Mouse (Mus musculus) left cerebral cortex, adult 8-10 months (tissue): ENCODE results near the gene Pomp. TPM values are rescaled to one million over a fixed set of nuclear protein-coding genes. Genes with fewer than 3 reads are reported as not detected.

Source experiments
- DNase-seq, 2 experiments: peaks; one replicate each; pipeline ENCODE4 v3.0.0; 2022; ENCODE audit warnings: low spot score in 2 of 2
- total RNA-seq, 4 experiments: library from RNA; stranded (reverse); gene quantifications; 2 replicates each; pipeline ENCODE4 v1.2.4; 2022

The Pomp gene
- total RNA-seq, 4 experiments from 2014 or later, result 141 to 181 (median 153) TPM

- DNase-seq, result no peak
Measured at GRCm38 (mm10) chr5:147898968-147899549, 38.8 kb downstream of the Pomp start.

- no peak for DNase-seq
Measured at GRCm38 (mm10) chr5:147902008-147902757, 41.9 kb downstream of the Pomp start.

- DNase-seq, result no peak
Measured at GRCm38 (mm10) chr5:147903166-147903565, 42.9 kb downstream of the Pomp start.

- DNase-seq, result no peak
Measured at GRCm38 (mm10) chr5:147907144-147907543, 46.9 kb downstream of the Pomp start.

- no peak for DNase-seq
Measured at GRCm38 (mm10) chr5:147907851-147908250, 47.6 kb downstream of the Pomp start.

GRCm38 (mm10) chr5:147910807-147911509 is 50.7 kb downstream of the Pomp start:
- no peak for DNase-seq

- no peak for DNase-seq
Measured at GRCm38 (mm10) chr5:147911744-147912143, 51.5 kb downstream of the Pomp start.

- no peak for DNase-seq
Measured at GRCm38 (mm10) chr5:147913241-147913842, 53.1 kb downstream of the Pomp start.

GRCm38 (mm10) chr5:147915038-147915566 is 54.8 kb downstream of the Pomp start:
- no peak for DNase-seq

- DNase-seq, result no peak
Measured at GRCm38 (mm10) chr5:147916171-147916570, 55.9 kb downstream of the Pomp start.

- no peak for DNase-seq
Measured at GRCm38 (mm10) chr5:147918044-147918846, 58.0 kb downstream of the Pomp start.

- DNase-seq, result no peak
Measured at GRCm38 (mm10) chr5:147924621-147925020, 64.4 kb downstream of the Pomp start.

Other genes starting within 250 kb of the Pomp start
- gene Flt1, start 134.4 kb upstream of the Pomp start, total RNA-seq, result 10 to 100 TPM; 32.9 to 40.4 (median 35.7) TPM
- 10 to 100 TPM in 1 of 4 experiments, 1 to 10 TPM in 3; 8.6 to 11.2 (median 9.2) TPM for gene Slc46a3, start 34.4 kb downstream of the Pomp start, total RNA-seq
- gene Mtus2, start 96.9 kb downstream of the Pomp start, total RNA-seq, result 10 to 100 TPM; 36.6 to 43.1 (median 39.3) TPM